Mouse (Mus musculus) fibroblast of lung, adult 2 months (primary cell): ENCODE measurements around the gene Arl4a.

Experiments
- DNase-seq: peaks from one replicate; pipeline ENCODE4 v3.0.0-alpha.2; 2011; ENCODE audit warnings: low read depth

Arl4a gene

DNA sequence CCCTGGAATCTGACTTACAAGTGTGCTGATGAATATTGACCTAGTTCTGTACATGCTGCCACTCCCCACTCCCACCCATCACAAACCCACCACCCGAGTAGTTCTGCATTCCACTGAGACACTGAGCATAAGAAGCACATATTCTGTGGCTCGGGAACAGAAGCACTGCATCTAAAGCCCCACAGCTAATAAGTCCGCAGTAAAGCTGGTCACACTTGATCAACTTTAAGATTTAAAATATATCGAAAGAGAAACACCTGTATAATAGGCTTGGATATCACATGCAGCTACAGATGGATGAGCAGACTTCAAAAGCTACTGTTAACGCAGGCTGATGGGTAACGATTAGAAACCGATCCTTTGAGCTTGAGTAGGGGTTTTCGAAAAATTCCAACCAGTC is 78.7 kb downstream of the Arl4a start:
- no peak for DNase-seq

DNA sequence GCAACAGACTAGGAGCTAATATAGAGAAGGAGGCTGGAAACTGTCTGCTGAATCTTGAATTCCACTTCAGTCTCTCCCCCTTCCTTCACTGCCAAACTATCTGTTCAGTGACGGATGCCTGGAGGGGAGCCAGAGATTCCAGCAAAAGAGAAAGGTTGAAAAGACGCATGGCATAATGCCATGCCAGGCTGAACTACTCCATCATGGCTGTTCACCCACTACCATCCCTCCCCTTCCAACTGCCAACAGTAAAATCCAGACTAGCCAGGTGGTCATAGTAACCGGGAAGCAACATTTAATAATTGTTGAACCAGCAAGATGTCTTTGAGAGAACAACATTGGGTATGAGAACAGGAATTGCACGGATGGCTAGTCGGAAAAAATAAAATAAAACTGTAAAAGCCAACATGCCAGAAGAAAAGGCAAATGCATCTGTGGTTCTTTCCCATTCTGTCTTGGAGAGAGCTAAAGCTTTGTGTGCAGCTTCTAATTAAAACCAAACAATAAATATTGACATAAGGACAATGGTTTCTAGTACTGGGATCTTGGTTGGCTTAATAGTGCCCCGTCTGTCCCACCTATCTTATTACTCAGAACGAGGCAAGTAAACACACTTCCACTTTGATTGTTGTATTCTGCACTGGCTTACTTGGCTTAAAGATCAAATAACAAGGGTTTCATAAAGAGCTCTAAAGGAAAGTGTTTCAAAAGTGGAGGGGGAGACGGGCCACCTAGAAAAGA is 79.7 kb downstream of the Arl4a start:
- DNase-seq: no peak

DNA sequence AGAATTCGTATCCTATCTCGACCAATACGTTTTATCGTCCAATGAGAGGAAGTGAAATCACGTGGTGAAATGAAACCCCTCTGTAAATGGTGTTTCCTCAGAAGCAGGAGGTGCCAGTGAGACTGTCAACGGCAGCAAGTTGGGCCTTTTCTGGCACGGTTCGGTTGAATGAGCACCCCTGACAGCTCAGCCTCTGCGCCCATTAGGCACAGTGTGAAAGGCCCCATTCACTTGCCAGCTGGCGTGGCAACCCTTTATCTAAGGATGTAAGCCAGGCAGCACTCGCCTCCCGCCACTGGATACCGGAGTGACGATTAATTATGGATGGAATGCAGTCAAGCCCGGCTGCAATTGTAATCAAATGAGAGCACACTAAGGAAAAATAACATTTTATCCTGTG is 81.4 kb downstream of the Arl4a start:
- DNase-seq: no peak
